Mouse (Mus musculus) neural tube, embryonic 12.5 days (tissue): ENCODE measurements around the gene Mterf1a. TPM values are rescaled to one million over a fixed set of nuclear protein-coding genes. Genes with fewer than 3 reads are reported as not detected.
"Not testable (repeated sequence)": the region's sequence is repeated elsewhere in the genome, so short reads cannot be mapped to it uniquely, and the experiment has no call there.

ENCODE experiments used
- ATAC-seq: fragments of 200-750 bp; cut with Nextera tagmentation; 2 replicates; pipeline ENCODE4 v1.8.0; 2017; ENCODE audit warnings: low read depth, mild to moderate bottlenecking, moderate TSS enrichment, moderate library complexity; ENCODE audit not compliant: low FRiP score
- H3K27ac ChIP-seq: fragments of 300-500 bp; sonication (generic); 2 replicates; pipeline ENCODE4 v1.5.1; 2016
- H3K27me3 ChIP-seq: fragments of 300-500 bp; sonication (generic); replicated peaks from 2 replicates; pipeline ENCODE4 v1.6.1; 2016; ENCODE audit warnings: mild to moderate bottlenecking
- H3K36me3 ChIP-seq: fragments of 300-500 bp; sonication (generic); 2 replicates; pipeline ENCODE4 v1.6.1; 2016; ENCODE audit warnings: mild to moderate bottlenecking
- H3K4me1 ChIP-seq: fragments of 300-500 bp; sonication (generic); 2 replicates; pipeline ENCODE4 v1.6.1; 2016
- H3K4me2 ChIP-seq: fragments of 300-500 bp; sonication (generic); replicated peaks from 2 replicates; pipeline ENCODE4 v1.6.1; 2016; ENCODE audit warnings: mild to moderate bottlenecking
- H3K4me3 ChIP-seq: fragments of 300-500 bp; sonication (generic); 2 replicates; pipeline ENCODE4 v1.5.1; 2016
- H3K9ac ChIP-seq: fragments of 300-500 bp; sonication (generic); 2 replicates; pipeline ENCODE4 v1.6.1; 2016; ENCODE audit warnings: mild to moderate bottlenecking
- H3K9me3 ChIP-seq: fragments of 300-500 bp; sonication (generic); 2 replicates; pipeline ENCODE4 v1.6.1; 2016; ENCODE audit warnings: mild to moderate bottlenecking
- WGBS: fragments of 180-500 bp; shearing (Covaris S2); methylation state at CpG from one replicate; pipeline ENCODE4 v1.1.7; 2016; 5-methylcytosine and 5-hydroxymethylcytosine counted together
- polyA plus RNA-seq: library from polyadenylated mRNA; unstranded; fragments of >200 nt; fragmentation: Nextera tagmentation; extraction: Ambion mirVana; gene quantifications from 2 replicates; pipeline ENCODE4 v1.2.1, GENCODE M21; 2016

Mterf1a gene
- 7.9 and 9.7 TPM in 2 replicates for polyA plus RNA-seq

- H3K4me1 ChIP-seq, H3K9me3 ChIP-seq, H3K27ac ChIP-seq, H3K36me3 ChIP-seq, H3K27me3 ChIP-seq: not testable (repeated sequence)
- peak; percentile 99 for ATAC-seq
- WGBS = 1% methylated on average over 9 of the region's 47 CpGs
- H3K4me2 ChIP-seq = peak within 1 kb of the TSS; percentile 67
- H3K4me3 ChIP-seq = peak within 1 kb of the TSS; percentile 39
- peak within 1 kb of the TSS; percentile 45; the same call in 1 of the 2 replicates for H3K9ac ChIP-seq
These were observed at the start of gene Mterf1a for GRCm38 (mm10) chr5:3893459-3894293. TSS of gene Mterf1a (minus strand) at chr5:3893933.

GRCm38 (mm10) chr5:3943169-3943568 is 49.4 kb upstream of the Mterf1a start:
- not testable (repeated sequence) for H3K9ac ChIP-seq, H3K4me1 ChIP-seq, H3K27ac ChIP-seq, H3K4me3 ChIP-seq, H3K9me3 ChIP-seq, H3K27me3 ChIP-seq, ATAC-seq, H3K4me2 ChIP-seq
- WGBS = 43% methylated on average over 4 of the region's 4 CpGs
- H3K36me3 ChIP-seq = peaks cover 24% of the 10 kb centered on the region; the same call in 1 of the 2 replicates

GRCm38 (mm10) chr5:3941240-3941639 is 47.5 kb upstream of the Mterf1a start:
- H3K9ac ChIP-seq = no peak overlapping the region
- peaks cover 24% of the 10 kb centered on the region; the same call in 1 of the 2 replicates for H3K36me3 ChIP-seq
- H3K9me3 ChIP-seq = 0 out of 2 replicates have a peak, but pooled peaks cover 6% of the 10 kb centered on the region
- H3K4me3 ChIP-seq = no peak overlapping the region
- no peak overlapping the region for H3K4me2 ChIP-seq
- no peak for ATAC-seq
- 97% methylated on average over 2 of the region's 2 CpGs for WGBS
- H3K27ac ChIP-seq = no peak overlapping the region
- H3K4me1 ChIP-seq = no peaks in the 10 kb centered on the region
- no peaks in the 10 kb centered on the region for H3K27me3 ChIP-seq

- no peak for ATAC-seq
- WGBS = 96% methylated on average over 5 of the region's 5 CpGs
- Histone ChIP-seq H3K4me3 (no peak overlapping the region), H3K27ac (no peak overlapping the region), H3K27me3 (no peaks in the 10 kb centered on the region), H3K4me2 (no peak overlapping the region), H3K9me3 (0 out of 2 replicates have a peak, but pooled peaks cover 6% of the 10 kb centered on the region), H3K36me3 (peaks cover 24% of the 10 kb centered on the region; the same call in 1 of the 2 replicates), H3K9ac (no peak overlapping the region), H3K4me1 (no peaks in the 10 kb centered on the region)
These were observed 45.6 kb upstream of the Mterf1a start for GRCm38 (mm10) chr5:3939335-3939734.

- no peak for ATAC-seq
These were observed 45.2 kb upstream of the Mterf1a start for GRCm38 (mm10) chr5:3938905-3939304.

GRCm38 (mm10) chr5:3935778-3936554 is 42.2 kb upstream of the Mterf1a start:
- Histone ChIP-seq H3K4me2 (no peak overlapping the region), H3K27ac (no peak overlapping the region), H3K4me1 (peaks cover 6% of the 10 kb centered on the region), H3K4me3 (no peak overlapping the region), H3K36me3 (peaks cover 19% of the 10 kb centered on the region), H3K9me3 (0 out of 2 replicates have a peak, but pooled peaks cover 6% of the 10 kb centered on the region), H3K27me3 (no peaks in the 10 kb centered on the region), H3K9ac (no peak overlapping the region)
- WGBS = 94% methylated on average over 8 of the region's 8 CpGs
- ATAC-seq = no peak

More at GRCm38 (mm10) chr5:3938905-3939304, 45.2 kb upstream of the Mterf1a start:
- no peaks in the 10 kb centered on the region for H3K27me3 ChIP-seq
- H3K4me3 ChIP-seq = no peak overlapping the region
- no peak overlapping the region for H3K9ac ChIP-seq
- no peak overlapping the region for H3K4me2 ChIP-seq
- H3K27ac ChIP-seq = no peak overlapping the region
- peaks cover 24% of the 10 kb centered on the region for H3K36me3 ChIP-seq
- 89% methylated on average over 3 of the region's 3 CpGs for WGBS
- H3K9me3 ChIP-seq = 0 out of 2 replicates have a peak, but pooled peaks cover 6% of the 10 kb centered on the region
- H3K4me1 ChIP-seq = no peaks in the 10 kb centered on the region

GRCm38 (mm10) chr5:3935266-3935665 is 41.5 kb upstream of the Mterf1a start:
- WGBS = 93% methylated on average over 5 of the region's 5 CpGs
- no peak overlapping the region for H3K4me2 ChIP-seq
- peaks cover 12% of the 10 kb centered on the region for H3K4me1 ChIP-seq
- no peak for ATAC-seq
- H3K27ac ChIP-seq = no peak overlapping the region
- H3K36me3 ChIP-seq = peaks cover 17% of the 10 kb centered on the region
- H3K9ac ChIP-seq = no peak overlapping the region
- no peaks in the 10 kb centered on the region for H3K27me3 ChIP-seq
- no peak overlapping the region for H3K4me3 ChIP-seq
- H3K9me3 ChIP-seq = 0 out of 2 replicates have a peak, but pooled peaks cover 6% of the 10 kb centered on the region

- no peaks in the 10 kb centered on the region for H3K27me3 ChIP-seq
- peaks cover 22% of the 10 kb centered on the region for H3K4me1 ChIP-seq
- no peak for ATAC-seq
- no peak overlapping the region for H3K4me2 ChIP-seq
- peaks cover 2% of the 10 kb centered on the region for H3K36me3 ChIP-seq
- H3K9ac ChIP-seq = no peak overlapping the region
- H3K27ac ChIP-seq = no peak overlapping the region
- no peaks in the 10 kb centered on the region for H3K9me3 ChIP-seq
- 94% methylated on average over 3 of the region's 3 CpGs for WGBS
- H3K4me3 ChIP-seq = no peak overlapping the region
These were observed 39.8 kb upstream of the Mterf1a start for GRCm38 (mm10) chr5:3933551-3933950.

GRCm38 (mm10) chr5:3931636-3932035 is 37.9 kb upstream of the Mterf1a start:
- Histone ChIP-seq H3K4me1 (peaks cover 22% of the 10 kb centered on the region), H3K9me3 (no peaks in the 10 kb centered on the region), H3K27me3 (no peaks in the 10 kb centered on the region), H3K4me2 (no peak overlapping the region; the same call in 1 of the 2 replicates), H3K4me3 (no peak overlapping the region), H3K27ac (no peak overlapping the region), H3K9ac (no peak overlapping the region), H3K36me3 (no peaks in the 10 kb centered on the region; the same call in 1 of the 2 replicates)
- ATAC-seq = no peak
- WGBS = 89% methylated on average over 3 of the region's 3 CpGs

- Histone ChIP-seq H3K27ac (no peak overlapping the region), H3K4me3 (no peak overlapping the region), H3K9me3 (no peaks in the 10 kb centered on the region), H3K9ac (no peak overlapping the region), H3K36me3 (no peaks in the 10 kb centered on the region; the same call in 1 of the 2 replicates), H3K27me3 (no peaks in the 10 kb centered on the region), H3K4me1 (peaks cover 22% of the 10 kb centered on the region), H3K4me2 (peak overlapping the region; percentile 63)
- WGBS = 54% methylated on average over 5 of the region's 5 CpGs
- no peak for ATAC-seq
These were observed 37.0 kb upstream of the Mterf1a start for GRCm38 (mm10) chr5:3930760-3931159.

GRCm38 (mm10) chr5:3928690-3929046 is 34.9 kb upstream of the Mterf1a start:
- peaks cover 22% of the 10 kb centered on the region for H3K4me1 ChIP-seq
- WGBS = under 1% methylated on average over 12 of the region's 12 CpGs
- ATAC-seq = peak; percentile 72
- peak overlapping the region; percentile 63 for H3K4me2 ChIP-seq
- peak overlapping the region; percentile 90 for H3K27ac ChIP-seq
- H3K4me3 ChIP-seq = peak overlapping the region; percentile 91
- no peaks in the 10 kb centered on the region for H3K9me3 ChIP-seq
- H3K9ac ChIP-seq = peak overlapping the region; percentile 100
- no peaks in the 10 kb centered on the region for H3K27me3 ChIP-seq
- H3K36me3 ChIP-seq = no peaks in the 10 kb centered on the region
